Mouse (Mus musculus): ENCODE measurements around the gene Zfp958. TPM values are rescaled to one million over a fixed set of nuclear protein-coding genes. Genes with fewer than 3 reads are reported as not detected.
"Not testable (repeated sequence)": the region's sequence is repeated elsewhere in the genome, so short reads cannot be mapped to it uniquely, and the experiment has no call there.

Gene Zfp958
- 9.0 and 10.2 TPM in 2 replicates for polyA plus RNA-seq (2012; ENCODE audit: insufficient read depth, insufficient read length, missing spikeins)

DNA sequence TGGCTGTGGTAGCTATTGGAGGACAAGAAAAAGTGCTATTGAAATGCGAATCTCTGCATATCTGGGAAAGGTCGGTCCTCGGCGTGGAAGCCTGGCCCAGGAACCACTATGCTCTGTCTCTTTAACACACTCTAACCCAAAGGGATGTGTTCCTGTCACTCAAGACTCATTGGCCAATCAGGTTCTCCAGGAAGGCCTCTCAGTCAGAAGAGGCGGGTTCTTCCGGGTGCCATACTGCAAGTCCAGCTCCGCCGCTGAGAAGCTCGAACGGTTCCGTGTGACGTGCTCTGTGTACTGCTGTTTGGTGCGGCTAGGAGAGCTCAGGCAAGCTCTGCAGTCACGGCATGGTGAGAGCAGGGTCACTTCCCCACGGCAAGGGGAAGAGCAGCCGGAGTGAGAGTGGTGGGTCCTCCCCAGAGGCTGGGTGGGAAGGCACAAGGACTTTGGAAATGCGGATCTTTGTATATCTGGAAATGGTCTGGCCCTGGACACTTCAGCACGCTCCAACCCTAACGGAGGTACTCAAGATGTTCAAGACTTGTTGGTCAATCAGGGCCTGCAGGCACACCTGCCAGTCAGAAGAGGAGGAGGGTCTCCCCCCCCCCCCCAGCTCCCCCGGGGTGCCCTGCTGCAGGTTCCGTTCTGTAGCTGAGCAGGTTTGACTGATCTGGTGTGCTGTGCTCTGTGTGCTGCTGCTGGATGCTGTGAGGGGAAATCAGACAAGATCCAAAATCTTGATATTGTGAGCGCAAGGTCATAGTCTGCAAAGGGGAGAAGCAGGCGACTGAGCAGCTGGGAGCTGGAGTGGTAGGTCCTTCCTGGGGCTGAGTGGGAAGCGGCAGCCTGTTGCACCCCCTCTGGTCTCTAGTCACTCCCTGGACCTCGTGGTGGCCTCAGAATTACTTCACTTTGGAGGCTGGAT lies at the start of gene Zfp958:
Gene Zfp958, plus strand, starts transcription at position 236 of the 922 bp plus-strand sequence.
- TF ChIP-seq POLR2A (IDR thresholded peaks at IDR 0.05; ENCODE audit: borderline replicate concordance, low read depth, low read length), result no peak
- TF ChIP-seq CTCF (IDR thresholded peaks at IDR 0.05; ENCODE audit: low read depth, low read length), result no peak
- Histone ChIP-seq H3K27ac (ENCODE audit: insufficient read depth, low read depth, low read length) (peak within 1 kb of the TSS; percentile 98), H3K4me1 (ENCODE audit: control insufficient read depth, insufficient read depth, low read length) (peaks cover 8% of the 10 kb centered on the region), H3K4me3 (ENCODE audit: insufficient read depth, low read length) (peak within 1 kb of the TSS; percentile 74)

DNA sequence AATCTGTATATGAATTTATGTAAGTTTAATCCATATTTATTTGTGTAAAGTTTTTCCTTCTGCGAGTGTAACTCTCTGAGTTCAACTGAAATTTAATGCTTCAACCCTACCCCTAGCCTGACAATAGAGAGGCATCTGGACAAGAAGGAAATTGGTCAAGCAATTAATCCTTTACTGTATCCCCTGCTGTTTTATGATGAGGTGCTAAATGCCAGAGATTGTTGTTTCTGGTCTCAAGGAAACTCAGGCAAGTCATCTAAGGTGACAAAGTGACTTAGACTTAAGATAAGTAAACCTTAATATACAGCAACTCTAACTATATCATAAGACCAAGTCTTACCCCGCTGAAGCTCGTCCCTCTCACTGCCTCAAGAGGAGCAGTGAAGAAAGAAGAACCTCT lies 31.0 kb upstream of the Zfp958 start:
- Histone ChIP-seq H3K27ac (ENCODE audit: insufficient read depth, low read depth, low read length) (no peak overlapping the region), H3K4me1 (ENCODE audit: control insufficient read depth, insufficient read depth, low read length) (no peaks in the 10 kb centered on the region), H3K4me3 (ENCODE audit: insufficient read depth, low read length) (no peak overlapping the region)
- no peak for TF ChIP-seq CTCF (IDR thresholded peaks at IDR 0.05; ENCODE audit: low read depth, low read length)
- no peak for TF ChIP-seq POLR2A (IDR thresholded peaks at IDR 0.05; ENCODE audit: borderline replicate concordance, low read depth, low read length)

DNA sequence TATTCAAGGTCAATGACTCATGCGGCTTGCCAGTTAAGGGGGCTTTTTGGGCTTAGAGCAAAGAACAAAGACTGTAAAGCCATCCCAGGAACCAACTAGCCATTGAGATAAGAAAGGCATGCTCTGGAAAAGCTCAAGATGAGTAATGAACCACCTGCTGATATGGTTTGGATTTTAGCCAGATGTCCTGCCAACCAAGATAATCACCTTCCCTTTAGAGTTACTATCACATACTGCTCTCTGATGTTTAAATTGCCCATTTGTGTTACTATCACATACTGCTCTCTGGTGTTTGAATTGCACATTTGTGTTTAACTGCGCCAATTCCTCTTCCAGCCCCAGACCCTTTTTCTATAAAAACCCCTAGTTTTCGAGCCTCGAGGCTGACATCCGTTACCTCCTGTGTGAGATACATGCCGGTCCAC lies 30.2 kb upstream of the Zfp958 start:
- Histone ChIP-seq H3K4me3 (ENCODE audit: insufficient read depth, low read length) (no peak overlapping the region), H3K27ac (ENCODE audit: insufficient read depth, low read depth, low read length) (no peak overlapping the region), H3K4me1 (ENCODE audit: control insufficient read depth, insufficient read depth, low read length) (no peaks in the 10 kb centered on the region)
- TF ChIP-seq POLR2A (IDR thresholded peaks at IDR 0.05; ENCODE audit: borderline replicate concordance, low read depth, low read length), result no peak
- no peak for TF ChIP-seq CTCF (IDR thresholded peaks at IDR 0.05; ENCODE audit: low read depth, low read length)

DNA sequence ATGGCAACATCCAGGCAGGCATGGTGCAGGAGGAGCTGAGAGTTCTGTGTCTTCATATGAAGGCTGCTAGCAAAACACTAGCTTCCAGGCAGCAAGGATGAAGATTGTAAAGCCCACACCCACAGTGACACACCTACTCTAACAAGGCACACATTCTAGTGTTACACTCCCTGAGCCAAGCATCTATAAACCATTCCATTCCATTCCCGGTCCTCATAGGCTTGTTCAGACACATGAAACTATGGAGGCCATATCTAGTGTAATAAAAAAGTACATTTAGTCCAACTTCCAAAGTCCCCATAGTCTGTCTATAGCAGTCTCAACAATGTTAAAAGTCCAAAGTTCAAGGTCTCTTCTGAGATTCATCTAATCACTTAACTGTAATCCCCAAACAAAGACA lies 28.3 kb upstream of the Zfp958 start:
- Histone ChIP-seq H3K4me1 (ENCODE audit: control insufficient read depth, insufficient read depth, low read length) (no peaks in the 10 kb centered on the region), H3K27ac (ENCODE audit: insufficient read depth, low read depth, low read length) (no peak overlapping the region), H3K4me3 (ENCODE audit: insufficient read depth, low read length) (no peak overlapping the region)
- TF ChIP-seq POLR2A (IDR thresholded peaks at IDR 0.05; ENCODE audit: borderline replicate concordance, low read depth, low read length) (no peak), CTCF (IDR thresholded peaks at IDR 0.05; ENCODE audit: low read depth, low read length) (no peak)

DNA sequence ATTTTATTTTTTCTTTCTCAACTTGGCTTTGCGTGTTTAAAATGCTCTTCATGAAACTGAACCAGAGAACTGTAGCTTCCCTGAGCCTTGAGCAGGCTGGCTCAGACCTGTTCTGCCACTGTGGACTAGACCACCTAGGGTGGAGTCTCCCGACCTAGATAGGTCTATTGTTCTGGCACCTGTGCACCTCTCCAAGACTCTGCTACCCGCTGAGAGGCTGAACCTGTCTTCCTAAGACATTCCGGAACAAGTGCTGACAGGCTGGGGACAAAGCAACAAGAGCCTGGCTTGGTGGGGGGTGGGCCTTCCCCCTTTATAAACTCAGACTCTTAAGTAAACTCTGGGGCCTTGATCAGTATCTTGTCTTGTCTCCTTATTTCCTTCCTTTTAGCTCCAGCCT lies 26.6 kb upstream of the Zfp958 start:
- Histone ChIP-seq H3K4me1 (ENCODE audit: control insufficient read depth, insufficient read depth, low read length) (no peaks in the 10 kb centered on the region), H3K27ac (ENCODE audit: insufficient read depth, low read depth, low read length) (no peak overlapping the region), H3K4me3 (ENCODE audit: insufficient read depth, low read length) (no peak overlapping the region)
- TF ChIP-seq CTCF (IDR thresholded peaks at IDR 0.05; ENCODE audit: low read depth, low read length) (no peak), POLR2A (IDR thresholded peaks at IDR 0.05; ENCODE audit: borderline replicate concordance, low read depth, low read length) (no peak)

DNA sequence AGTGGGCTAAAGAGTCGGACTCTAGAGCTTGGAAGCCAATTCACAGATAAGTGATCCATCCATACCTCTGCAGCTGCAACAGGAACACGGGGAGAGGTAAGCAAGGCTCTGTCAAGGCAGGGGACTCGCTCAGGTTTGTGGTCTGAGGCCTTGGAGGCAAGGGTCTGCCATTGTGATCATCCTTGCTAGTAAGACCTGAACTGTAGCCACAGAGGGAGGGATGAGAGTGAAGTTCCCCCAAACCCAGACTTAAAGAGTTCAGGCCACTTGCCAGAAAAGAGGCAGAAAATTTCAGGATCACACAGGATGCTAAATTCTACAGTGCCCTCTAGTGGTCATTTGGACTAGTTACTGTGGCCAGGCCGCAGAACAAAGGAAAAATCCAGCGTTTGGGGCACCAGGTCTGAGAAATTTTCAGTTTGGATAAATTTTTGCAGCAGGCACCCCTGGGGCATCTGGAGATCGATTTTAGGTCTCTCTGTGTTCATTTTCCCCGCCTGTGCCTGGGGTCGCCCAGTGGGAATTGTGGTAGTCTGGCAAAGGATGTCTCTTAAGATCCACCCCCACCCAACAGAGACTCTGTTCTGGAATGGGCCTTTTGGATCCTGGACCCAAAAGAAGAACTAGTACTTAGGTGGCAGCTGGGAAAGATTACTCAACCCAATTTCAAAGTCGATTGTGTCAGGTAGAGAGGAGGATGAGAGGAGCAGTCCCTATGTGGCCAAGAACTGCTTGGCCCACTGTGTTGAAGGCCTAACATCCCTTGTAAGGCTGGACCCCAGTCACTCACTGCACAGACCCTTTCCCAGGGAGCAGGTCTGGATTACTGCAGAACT lies 24.6 kb upstream of the Zfp958 start:
- TF ChIP-seq POLR2A (IDR thresholded peaks at IDR 0.05; ENCODE audit: borderline replicate concordance, low read depth, low read length) (no peak), CTCF (IDR thresholded peaks at IDR 0.05; ENCODE audit: low read depth, low read length) (peak; percentile 50)
- no peaks in the 10 kb centered on the region for H3K4me1 ChIP-seq (ENCODE audit: control insufficient read depth, insufficient read depth, low read length)
- no peak overlapping the region for H3K27ac ChIP-seq (ENCODE audit: insufficient read depth, low read depth, low read length)
- no peak overlapping the region for H3K4me3 ChIP-seq (ENCODE audit: insufficient read depth, low read length)

DNA sequence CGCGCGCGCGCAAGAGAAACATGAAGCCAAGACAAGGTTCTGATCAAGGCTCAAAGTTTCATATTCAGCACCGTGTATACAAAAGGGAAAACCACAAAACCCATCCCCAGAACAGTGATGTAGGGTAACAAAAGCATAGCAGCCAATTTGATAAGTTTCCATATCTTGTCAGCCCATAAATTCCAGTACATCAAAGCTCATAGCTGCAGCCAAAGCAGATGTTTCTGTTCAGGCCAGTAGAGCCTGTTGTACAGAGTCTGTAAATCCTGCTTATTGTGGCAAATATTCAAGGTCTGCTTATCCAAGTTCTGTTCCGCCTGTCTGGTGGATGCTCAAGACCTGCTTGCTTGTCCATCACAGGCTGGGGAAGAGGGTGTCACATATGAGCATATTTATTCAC lies 4.1 kb upstream of the Zfp958 start:
- peaks cover 4% of the 10 kb centered on the region for H3K4me1 ChIP-seq (ENCODE audit: control insufficient read depth, insufficient read depth, low read length)
- H3K4me3 ChIP-seq (ENCODE audit: insufficient read depth, low read length), result no peak overlapping the region
- H3K27ac ChIP-seq (ENCODE audit: insufficient read depth, low read depth, low read length), result no peak overlapping the region
- TF ChIP-seq CTCF (IDR thresholded peaks at IDR 0.05; ENCODE audit: low read depth, low read length) (no peak), POLR2A (IDR thresholded peaks at IDR 0.05; ENCODE audit: borderline replicate concordance, low read depth, low read length) (no peak)

DNA sequence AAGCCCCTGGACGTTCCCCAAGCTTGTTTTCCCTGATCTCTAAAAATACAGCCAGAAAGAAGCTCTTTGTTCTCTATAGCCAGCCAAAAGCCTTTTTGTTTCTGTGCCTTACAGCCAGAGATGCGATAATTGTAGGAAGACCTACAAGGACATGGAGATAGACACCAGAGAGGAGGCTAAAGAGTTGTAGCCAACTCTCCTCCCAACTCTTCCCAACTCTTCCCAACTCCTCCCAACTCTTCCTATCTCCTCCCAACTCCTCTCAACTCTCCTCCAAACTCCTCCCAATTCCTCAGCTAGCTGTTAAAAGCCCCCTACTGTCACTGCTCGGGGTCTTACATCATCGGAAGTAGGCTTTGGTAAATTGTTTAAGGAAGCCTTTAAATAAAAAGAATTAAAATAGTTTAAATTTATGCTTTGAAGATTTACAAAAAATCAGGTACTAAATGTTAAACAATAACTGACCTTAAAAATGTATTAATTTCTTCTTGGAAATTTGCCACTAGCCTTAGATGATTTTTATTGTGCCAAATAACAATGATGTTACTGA lies 1.3 kb upstream of the Zfp958 start:
- H3K27ac ChIP-seq (ENCODE audit: insufficient read depth, low read depth, low read length), result peak overlapping the region; percentile 85
- not testable (repeated sequence) for H3K4me3 ChIP-seq (ENCODE audit: insufficient read depth, low read length); H3K4me1 ChIP-seq (ENCODE audit: control insufficient read depth, insufficient read depth, low read length)

DNA sequence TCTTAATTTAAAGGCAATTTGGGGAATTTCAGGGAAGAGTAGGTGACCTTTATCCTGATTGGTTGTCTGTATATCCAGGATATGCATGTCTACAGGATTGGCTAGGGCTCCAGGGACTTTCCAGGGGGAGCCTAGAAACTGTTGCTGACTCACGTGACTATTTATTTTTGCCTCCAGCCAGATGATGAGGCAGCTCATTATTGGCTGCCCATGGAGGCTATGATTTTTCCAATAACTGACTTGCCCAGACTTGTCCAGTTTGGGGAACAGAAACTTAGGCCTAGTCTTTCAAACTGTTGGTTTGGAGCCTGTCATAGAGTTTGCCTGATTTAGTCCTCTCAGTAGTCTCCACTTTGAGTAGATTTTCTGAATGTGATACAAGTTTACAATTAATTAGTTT lies 14.4 kb downstream of the Zfp958 start:
- Histone ChIP-seq H3K4me1 (ENCODE audit: control insufficient read depth, insufficient read depth, low read length) (no peaks in the 10 kb centered on the region), H3K4me3 (ENCODE audit: insufficient read depth, low read length) (no peak overlapping the region), H3K27ac (ENCODE audit: insufficient read depth, low read depth, low read length) (no peak overlapping the region)
- TF ChIP-seq POLR2A (IDR thresholded peaks at IDR 0.05; ENCODE audit: borderline replicate concordance, low read depth, low read length), result no peak
- TF ChIP-seq CTCF (IDR thresholded peaks at IDR 0.05; ENCODE audit: low read depth, low read length), result no peak
